Mouse (Mus musculus) CH12.LX (cell line): Measurements from ENCODE around the gene Gm20521. TPM values are rescaled to one million over a fixed set of nuclear protein-coding genes. Genes with fewer than 3 reads are reported as not detected.
A peak's percentile ranks its signal among the peaks of the same experiment; 100 is the strongest.

Experiments
- DNase-seq: peaks from one replicate; pipeline ENCODE4 v3.0.0-alpha.2; 2013; ENCODE audit errors: extremely low read depth
- H3K27ac ChIP-seq: 2 replicates; pipeline ENCODE4 v1.5.1; 2012; ENCODE audit warnings: low read depth, mild to moderate bottlenecking, control low read depth, moderate library complexity; ENCODE audit not compliant: insufficient read depth
- H3K27me3 ChIP-seq: replicated peaks from 2 replicates; pipeline ENCODE3; 2012; ENCODE audit warnings: inconsistent platforms
- H3K36me3 ChIP-seq, 2 experiments: replicated peaks in 1 of 2; 2 replicates each; pipeline versions ENCODE3 to v1.6.1; 2012; ENCODE audit warnings: inconsistent platforms in 1 of 2, low read length in 1 of 2, mild to moderate bottlenecking in 1 of 2, mixed read lengths in 1 of 2, moderate library complexity in 1 of 2; ENCODE audit not compliant: control insufficient read depth in 1 of 2, insufficient read depth in 1 of 2
- H3K4me1 ChIP-seq, 2 experiments: 2 replicates each; pipeline ENCODE4 v1.6.1; 2012; ENCODE audit warnings: inconsistent platforms in 1 of 2, moderate library complexity in 1 of 2; ENCODE audit not compliant: insufficient read depth in 2 of 2, control insufficient read depth in 1 of 2
- H3K4me2 ChIP-seq: 2 replicates; pipeline ENCODE4 v1.6.1; 2012; ENCODE audit warnings: low read depth, mild to moderate bottlenecking, control low read depth; ENCODE audit not compliant: poor library complexity, insufficient read depth, severe bottlenecking
- H3K4me3 ChIP-seq, 3 experiments: fragments of 150-350 bp in 1 of 3; sonication (generic) in 1 of 3; replicated peaks in 1 of 3; 2 replicates each; pipeline versions ENCODE3 to v1.5.1; 2011 to 2012; ENCODE audit warnings: low read depth in 2 of 3, low read length in 2 of 3, mild to moderate bottlenecking in 2 of 3, moderate library complexity in 2 of 3, control low read depth in 1 of 3, improper control_type of control experiment in 1 of 3, inconsistent platforms in 1 of 3, mixed read lengths in 1 of 3; ENCODE audit not compliant: poor library complexity in 1 of 3
- H3K79me2 ChIP-seq: replicated peaks from 2 replicates; pipeline ENCODE4 v1.6.1; 2012; ENCODE audit warnings: mild to moderate bottlenecking, moderate library complexity; ENCODE audit not compliant: control insufficient read depth, poor library complexity, insufficient read depth, severe bottlenecking; ENCODE audit errors: extremely low read depth
- H3K9ac ChIP-seq: 2 replicates; pipeline ENCODE4 v1.6.1; 2012; ENCODE audit warnings: low read depth, mild to moderate bottlenecking, control low read depth, moderate library complexity; ENCODE audit not compliant: insufficient read depth
- H3K9me3 ChIP-seq: replicated peaks from 2 replicates; pipeline ENCODE3; 2012; ENCODE audit warnings: low read length, inconsistent platforms, mixed read lengths
- BHLHE40 ChIP-seq: IDR thresholded peaks from 2 replicates; pipeline ENCODE4 v1.6.1; 2011; ENCODE audit warnings: mild to moderate bottlenecking, low read depth, low read length, improper control_type of control experiment
- CHD1 ChIP-seq: IDR thresholded peaks from 2 replicates; pipeline ENCODE4 v1.6.1; 2012; ENCODE audit warnings: low read depth, low read length, improper control_type of control experiment, inconsistent platforms
- CHD2 ChIP-seq: IDR thresholded peaks from 2 replicates; pipeline ENCODE4 v1.6.1; 2011; ENCODE audit warnings: low read length, improper control_type of control experiment
- CTCF ChIP-seq, 2 experiments: IDR thresholded peaks in 1 of 2; conservative IDR thresholded peaks in 1 of 2; 2 replicates each; pipeline ENCODE4 v1.5.1; 2011 to 2012; ENCODE audit warnings: low read depth in 2 of 2, low read length in 2 of 2, improper control_type of control experiment in 1 of 2, inconsistent platforms in 1 of 2, mild to moderate bottlenecking in 1 of 2, moderate library complexity in 1 of 2
- EP300 ChIP-seq: IDR thresholded peaks from 2 replicates; pipeline ENCODE4 v1.6.1; 2011; ENCODE audit warnings: low read length, improper control_type of control experiment
- GABPA ChIP-seq: IDR thresholded peaks from 2 replicates; pipeline ENCODE4 v1.6.1; 2012; ENCODE audit warnings: low read depth, low read length, improper control_type of control experiment, inconsistent platforms; ENCODE audit not compliant: insufficient replicate concordance
- HCFC1 ChIP-seq: IDR thresholded peaks from 2 replicates; pipeline ENCODE4 v1.6.1; 2012; ENCODE audit warnings: low read depth, mild to moderate bottlenecking, inconsistent platforms, low read length, improper control_type of control experiment
- IRF4 ChIP-seq: IDR thresholded peaks from 2 replicates; pipeline ENCODE4 v1.6.1; 2014; ENCODE audit warnings: low read depth, mild to moderate bottlenecking, inconsistent platforms, low read length, improper control_type of control experiment
- JUN ChIP-seq: IDR thresholded peaks from 2 replicates; pipeline ENCODE4 v1.6.1; 2011; ENCODE audit warnings: low read depth, mild to moderate bottlenecking, low read length, improper control_type of control experiment, moderate library complexity; ENCODE audit not compliant: insufficient read depth
- MAFK ChIP-seq: IDR thresholded peaks from 2 replicates; pipeline ENCODE4 v1.6.1; 2011; ENCODE audit warnings: low read length, improper control_type of control experiment; ENCODE audit not compliant: insufficient replicate concordance
- MAX ChIP-seq: IDR thresholded peaks from 2 replicates; pipeline ENCODE4 v1.6.1; 2011; ENCODE audit warnings: low read length, improper control_type of control experiment
- MAZ ChIP-seq: IDR thresholded peaks from 2 replicates; pipeline ENCODE4 v1.6.1; 2012; ENCODE audit warnings: low read depth, mild to moderate bottlenecking, inconsistent platforms, low read length, improper control_type of control experiment, moderate library complexity
- NELFE ChIP-seq: IDR thresholded peaks from 2 replicates; pipeline ENCODE4 v1.6.1; 2011; ENCODE audit warnings: low read depth, low read length, improper control_type of control experiment
- NRF1 ChIP-seq: IDR thresholded peaks from 2 replicates; pipeline ENCODE4 v1.6.1; 2014; ENCODE audit warnings: low read depth, mild to moderate bottlenecking, inconsistent platforms, low read length, improper control_type of control experiment, moderate library complexity
- POLR2AphosphoS2 ChIP-seq: IDR thresholded peaks from 2 replicates; pipeline ENCODE4 v1.6.1; 2011; ENCODE audit warnings: low read depth, low read length, improper control_type of control experiment
- RAD21 ChIP-seq: IDR thresholded peaks from 2 replicates; pipeline ENCODE4 v1.6.1; 2011; ENCODE audit warnings: low read depth, mild to moderate bottlenecking, low read length, improper control_type of control experiment, moderate library complexity
- RCOR1 ChIP-seq: conservative IDR thresholded peaks from 2 replicates; pipeline ENCODE4 v1.6.1; 2012; ENCODE audit warnings: low read depth, mild to moderate bottlenecking, inconsistent platforms, low read length, improper control_type of control experiment
- SIN3A ChIP-seq: IDR thresholded peaks from 2 replicates; pipeline ENCODE4 v1.6.1; 2012; ENCODE audit warnings: low read length, improper control_type of control experiment, inconsistent platforms
- TCF12 ChIP-seq: IDR thresholded peaks from 2 replicates; pipeline ENCODE4 v1.6.1; 2014; ENCODE audit warnings: low read depth, mild to moderate bottlenecking, inconsistent platforms, low read length, improper control_type of control experiment
- UBTF ChIP-seq: IDR thresholded peaks from 2 replicates; pipeline ENCODE4 v1.6.1; 2012; ENCODE audit warnings: low read depth, mild to moderate bottlenecking, inconsistent platforms, low read length, improper control_type of control experiment, moderate library complexity
- USF2 ChIP-seq: conservative IDR thresholded peaks from 2 replicates; pipeline ENCODE4 v1.6.1; 2011; ENCODE audit warnings: low read depth, low read length, improper control_type of control experiment
- ZMIZ1 ChIP-seq: IDR thresholded peaks from 2 replicates; pipeline ENCODE4 v1.6.1; 2012; ENCODE audit warnings: low read depth, mild to moderate bottlenecking, inconsistent platforms, low read length, improper control_type of control experiment
- dilution Hi-C: fragments of 300-500 bp; cut with MboI; formaldehyde crosslinking; loops from 2 replicates; pipeline ENCODE4 v1.14.3; 2020; ENCODE audit warnings: low sequenced_read_pairs; ENCODE audit not compliant: extremely low pct_unique_long_range_greater_than_20kb, extremely low pct_ligation_motif_present
- in situ Hi-C: fragments of 300-500 bp; cut with MboI; formaldehyde crosslinking; loops from 3 replicates; pipeline ENCODE4 v1.14.3; 2019; ENCODE audit warnings: low sequenced_read_pairs, low pct_ligation_motif_present, low pct_unique_long_range_greater_than_20kb, mixed read lengths
- polyA plus RNA-seq: library from polyadenylated mRNA; unstranded; fragments of >175 nt; gene quantifications from 2 replicates; pipeline ENCODE4 v1.2.1, GENCODE M21; 2012; ENCODE audit warnings: low read depth; ENCODE audit not compliant: insufficient read length
- total RNA-seq, 2 experiments: library from RNA; depleted of rRNA; stranded (reverse); fragments of 300-350 nt in 1 of 2; fragments of >200 nt in 1 of 2; gene quantifications; 2 replicates each; pipeline ENCODE4 v1.2.3; 2012 to 2014

Gene Gm20521
- total and polyA plus RNA-seq, 3 experiments = not detected

- dilution Hi-C loops = no loop called here
- no peak for DNase-seq
Observed at GRCm38 (mm10) chr14:54908682-54909081, 25.4 kb downstream of the Gm20521 start.

GRCm38 (mm10) chr14:54912109-54912850 lies 29.0 kb downstream of the Gm20521 start:
- H3K27ac ChIP-seq = no peak overlapping the region
- DNase-seq = no peak
- TF ChIP-seq EP300 (no peak), CTCF (conservative IDR thresholded peaks at IDR 0.05 in 1 of 2, IDR thresholded peaks at IDR 0.05 in 1 of 2; ENCODE audit: low read depth in 2 of 2, low read length in 2 of 2) (no peak), GABPA (no peak), JUN (no peak), RAD21 (no peak), HCFC1 (no peak), USF2 (no peak), ZMIZ1 (no peak), POLR2AphosphoS2 (no peak), RCOR1 (no peak), CHD2 (no peak), MAZ (no peak), SIN3A (no peak), NELFE (no peak), CHD1 (no peak), NRF1 (no peak), MAX (no peak), TCF12 (no peak), MAFK (no peak), BHLHE40 (no peak)
- H3K4me2 ChIP-seq = peak overlapping the region; percentile 49; the same call in 1 of the 2 replicates
- peak overlapping the region; percentile 46; the same call in 1 of the 2 replicates for H3K9ac ChIP-seq
- H3K79me2 ChIP-seq = no peaks in the 10 kb centered on the region
- H3K36me3 ChIP-seq = no peaks in the 10 kb centered on the region
- in situ Hi-C loops (no loop called here), dilution Hi-C loops (no loop called here)
- H3K4me3 ChIP-seq = peak overlapping the region; percentile 36 to 74 (median 41)
- H3K9me3 ChIP-seq = no peaks in the 10 kb centered on the region
- peaks cover 0 to 4% of the 10 kb centered on the region in 2 experiments; a peak in 2 of 4 replicates for H3K4me1 ChIP-seq
- H3K27me3 ChIP-seq = peaks cover 74% of the 10 kb centered on the region

More at GRCm38 (mm10) chr14:54908682-54909081, 25.4 kb downstream of the Gm20521 start:
- H3K27me3 ChIP-seq = peaks cover 42% of the 10 kb centered on the region
- H3K27ac ChIP-seq = no peak overlapping the region
- H3K36me3 ChIP-seq = no peaks in the 10 kb centered on the region
- no peak overlapping the region for H3K4me2 ChIP-seq
- no peaks in the 10 kb centered on the region for H3K79me2 ChIP-seq
- TF ChIP-seq CHD2 = no peak
- TF ChIP-seq UBTF = no peak
- no peak for TF ChIP-seq IRF4
- no peak for TF ChIP-seq MAZ
- no peak for TF ChIP-seq MAX
- TF ChIP-seq USF2 = no peak
- TF ChIP-seq RCOR1 = no peak
- H3K9ac ChIP-seq = no peak overlapping the region
- in situ Hi-C loops = no loop called here
- H3K9me3 ChIP-seq = no peaks in the 10 kb centered on the region
- H3K4me3 ChIP-seq = no peak overlapping the region
- peaks cover 0 to 4% of the 10 kb centered on the region in 2 experiments; a peak in 2 of 4 replicates for H3K4me1 ChIP-seq
